In genomic region chr13:95598232-95598920, GRCm38 (mm10) we compare ENCODE assay signal across 27 mouse cellular contexts. TPM values are rescaled to one million over a fixed set of nuclear protein-coding genes. Genes with fewer than 3 reads are reported as not detected.
A peak's percentile ranks its signal among the peaks of the same experiment; 100 is the strongest.
DNase-seq lines count a peak whose midpoint lies in the region; ATAC-seq and TF ChIP-seq lines count a peak whose summit lies in the region.
"Had no signal": no experiment of that assay in that cellular context is flagged by ENCODE, and none has a peak within 500 bp of the region (broad histone marks: within the 10 kb centered on the region; RNA-seq: fewer than 3 reads in every experiment).

No protein-coding gene starts in this region.

- TF ChIP-seq CTCF in liver, postnatal 0 days (IDR thresholded peaks at IDR 0.05; ENCODE audit: low read depth), result no peak

- no peak overlapping the region for H3K4me3 ChIP-seq in heart, embryonic 10.5 days
- no peak overlapping the region for H3K4me3 ChIP-seq in liver, embryonic 13.5 days (replicated peaks)
- H3K4me3 ChIP-seq in liver, postnatal 0 days (ENCODE audit: low read depth, low read length), result no peak overlapping the region
- H3K4me3 ChIP-seq: erythroblast, embryonic 14.5 days; forebrain, embryonic 13.5 days; gastrocnemius, adult 2 months; kidney, embryonic 15.5 days; layer of hippocampus, adult 2 months; left cerebral cortex, adult 2 months; liver, embryonic 15.5 days; megakaryocyte, embryonic 14.5 days; midbrain, embryonic 13.5 days had no signal

- H3K27ac ChIP-seq in heart, embryonic 10.5 days, result no peak overlapping the region
- no peak overlapping the region for H3K27ac ChIP-seq in liver, embryonic 13.5 days
- H3K27ac ChIP-seq in liver, postnatal 0 days (ENCODE audit: low read depth), result no peak overlapping the region
- H3K27ac ChIP-seq: forebrain, embryonic 13.5 days; gastrocnemius, adult 2 months; hindbrain, embryonic 14.5 days; kidney, embryonic 15.5 days; layer of hippocampus, adult 2 months; left cerebral cortex, adult 2 months; liver, embryonic 15.5 days; midbrain, embryonic 13.5 days had no signal

- DNase-seq in heart, embryonic 10.5 days (ENCODE audit: low spot score), result peak; percentile 67
- DNase-seq in heart, postnatal 10 days, result no peak
- DNase-seq in liver, embryonic 13.5 days, result no peak
- DNase-seq in liver, postnatal 0 days, result no peak
- peak; percentile 41 for DNase-seq in ES-CJ7 (ENCODE audit: low read depth, low spot score)
- DNase-seq in gastrocnemius, adult 18-20 months (ENCODE audit: low spot score), result no peak
- DNase-seq: adrenal gland, postnatal 25 days; B cell, adult 2 months; cerebellum, adult 18-20 months; cerebellum, postnatal 14 days; gastrocnemius, adult 2 months; gastrocnemius, postnatal 36 days; kidney, adult 18-20 months; kidney, postnatal 36 days; lung, postnatal 36 days; thymus, postnatal 4 days had no signal

- 0 out of 2 replicates have a peak, but pooled peaks have one; percentile 25 for ATAC-seq in liver, embryonic 13.5 days (ENCODE audit: low read depth)
- no peak for ATAC-seq in liver, postnatal 0 days
- ATAC-seq in granulocyte monocyte progenitor cell, adult 5-6 weeks (replicated peaks; ENCODE audit: poor library complexity, severe bottlenecking), result no peak
- ATAC-seq: forebrain, embryonic 13.5 days; midbrain, embryonic 13.5 days had no signal

- H3K9me3 ChIP-seq in heart, embryonic 10.5 days, result no peaks in the 10 kb centered on the region
- H3K9me3 ChIP-seq in liver, embryonic 13.5 days (replicated peaks), result no peaks in the 10 kb centered on the region
- no peaks in the 10 kb centered on the region for H3K9me3 ChIP-seq in liver, postnatal 0 days (ENCODE audit: low read length)
- H3K9me3 ChIP-seq: forebrain, embryonic 13.5 days; G1E; kidney, embryonic 15.5 days; liver, embryonic 15.5 days; megakaryocyte, embryonic 14.5 days; midbrain, embryonic 13.5 days had no signal

- no peak overlapping the region for H3K9ac ChIP-seq in liver, embryonic 13.5 days
- H3K9ac ChIP-seq in liver, postnatal 0 days (replicated peaks), result no peak overlapping the region
- H3K9ac ChIP-seq: forebrain, embryonic 13.5 days; hindbrain, embryonic 14.5 days; kidney, embryonic 15.5 days; liver, embryonic 15.5 days; midbrain, embryonic 13.5 days had no signal

- no peak for TF ChIP-seq EP300 in liver, postnatal 0 days (IDR thresholded peaks at IDR 0.05; ENCODE audit: low read depth)

- H3K4me2 ChIP-seq in liver, embryonic 13.5 days, result no peak overlapping the region
- no peak overlapping the region for H3K4me2 ChIP-seq in liver, postnatal 0 days (ENCODE audit: low read depth, low read length)
- H3K4me2 ChIP-seq: forebrain, embryonic 13.5 days; hindbrain, embryonic 14.5 days; kidney, embryonic 15.5 days; liver, embryonic 15.5 days; midbrain, embryonic 13.5 days had no signal

- peaks cover 19% of the 10 kb centered on the region; the same call in 1 of the 2 replicates for H3K4me1 ChIP-seq in heart, embryonic 10.5 days
- 0 out of 2 replicates have a peak, but pooled peaks cover 7% of the 10 kb centered on the region for H3K4me1 ChIP-seq in liver, embryonic 13.5 days (replicated peaks)
- H3K4me1 ChIP-seq in liver, postnatal 0 days (ENCODE audit: insufficient read depth), result no peaks in the 10 kb centered on the region
- H3K4me1 ChIP-seq: forebrain, embryonic 13.5 days; kidney, embryonic 15.5 days; midbrain, embryonic 13.5 days had no signal

- 81% methylated on average over 18 of the region's 18 CpGs for WGBS in heart, embryonic 10.5 days
- WGBS in liver, embryonic 13.5 days (ENCODE audit: insufficient replicate concordance), result 77% methylated on average over 18 of the region's 18 CpGs
- WGBS in liver, postnatal 0 days (ENCODE audit: insufficient replicate concordance), result 84% methylated on average over 18 of the region's 18 CpGs

- intact Hi-C loops in heart, postnatal 10 days (cut with DNase I), result loop anchor here (2.0 kb wide), 1 partner anchor 16 kb away; no protein-coding TSS in a partner anchor

- no peaks in the 10 kb centered on the region for H3K27me3 ChIP-seq in heart, embryonic 10.5 days (ENCODE audit: insufficient read depth, poor library complexity, severe bottlenecking)
- peaks cover 3% of the 10 kb centered on the region; the same call in 1 of the 2 replicates for H3K27me3 ChIP-seq in liver, embryonic 13.5 days
- H3K27me3 ChIP-seq in liver, postnatal 0 days (ENCODE audit: insufficient read depth, low read length), result no peaks in the 10 kb centered on the region
- H3K27me3 ChIP-seq: forebrain, embryonic 13.5 days; kidney, embryonic 15.5 days; midbrain, embryonic 13.5 days had no signal

- peaks cover 32% of the 10 kb centered on the region for H3K36me3 ChIP-seq in heart, embryonic 10.5 days
- peaks cover 21% of the 10 kb centered on the region for H3K36me3 ChIP-seq in liver, embryonic 13.5 days
- peaks cover 9% of the 10 kb centered on the region; the same call in 1 of the 2 replicates for H3K36me3 ChIP-seq in liver, postnatal 0 days (replicated peaks; ENCODE audit: insufficient read depth, low read length)
- H3K36me3 ChIP-seq: G1E had no signal

RNA-seq across cellular contexts. Expression of gene F2r, which starts 19.9 kb away (rescaled TPM):
- 159 and 166 TPM in 2 replicates for polyA plus RNA-seq in heart, embryonic 10.5 days (2016; fragmentation: Nextera tagmentation; extraction: Ambion mirVana)
- total RNA-seq in heart, postnatal 10 days (2021), result 10 to 100 TPM; 49.6 to 50.1 TPM
- polyA plus RNA-seq in liver, embryonic 13.5 days (2015; fragmentation: Nextera tagmentation; extraction: Ambion mirVana), result 42.8 and 53.6 TPM in 2 replicates
- 25.5 and 28.6 TPM in 2 replicates for polyA plus RNA-seq in liver, postnatal 0 days (2015; fragmentation: Nextera tagmentation; extraction: Ambion mirVana)
- total RNA-seq in granulocyte monocyte progenitor cell, adult 5-6 weeks (2014; fragmentation: Nextera tagmentation), result 0.70 and 2.6 TPM in 2 replicates
- 2.1 TPM in 2 replicates for total RNA-seq in granulocyte monocyte progenitor cell, adult 5-6 weeks (2017)
- total RNA-seq in gastrocnemius, adult 18-20 months (2021), result 10 to 100 TPM in 1 of 2 experiments, 1 to 10 TPM in 1; 5.6 to 13.9 TPM
- total RNA-seq: G1E had no signal

Comparison
In these comparisons a context has a peak if more than half of its experiments do, and no peak if none do; other contexts are left out.
1. DNase-seq: peak in heart, embryonic 10.5 days (single experiment) and ES-CJ7 (single experiment); none in heart, postnatal 10 days (0 of 2), liver, embryonic 13.5 days (single experiment), liver, postnatal 0 days (single experiment) and gastrocnemius, adult 18-20 months (single experiment).